Mouse (Mus musculus) right cerebral cortex, postnatal 36 days (tissue): ENCODE data around the gene Mapk8ip1.
"Not testable (repeated sequence)": the region's sequence is repeated elsewhere in the genome, so short reads cannot be mapped to it uniquely, and the experiment has no call there.

Source experiments
- DNase-seq, 2 experiments: peaks; one replicate each; pipeline ENCODE4 v3.0.0; 2022; ENCODE audit warnings: low spot score in 2 of 2, mixed read lengths in 1 of 2

Mapk8ip1 gene

DNA sequence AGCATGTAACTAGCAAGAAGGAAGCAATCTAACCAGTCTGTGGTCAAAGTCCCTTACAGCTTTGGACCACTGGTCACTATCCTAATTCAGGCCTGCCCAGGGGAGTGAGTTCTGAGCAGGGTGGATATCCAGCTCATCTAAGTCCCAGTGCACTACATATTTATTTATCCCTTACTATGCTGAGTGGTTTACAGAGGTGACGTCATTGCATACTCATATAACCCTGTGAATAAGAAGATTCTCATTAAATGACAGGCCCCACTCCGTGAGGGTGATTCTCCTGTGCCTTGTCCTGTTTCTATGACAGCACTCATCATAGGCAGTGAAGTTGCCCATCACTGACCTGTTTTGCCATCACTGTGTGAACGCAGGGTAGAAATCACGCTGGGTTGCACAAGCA is 24.3 kb upstream of the Mapk8ip1 start:
- no peak for DNase-seq

DNA sequence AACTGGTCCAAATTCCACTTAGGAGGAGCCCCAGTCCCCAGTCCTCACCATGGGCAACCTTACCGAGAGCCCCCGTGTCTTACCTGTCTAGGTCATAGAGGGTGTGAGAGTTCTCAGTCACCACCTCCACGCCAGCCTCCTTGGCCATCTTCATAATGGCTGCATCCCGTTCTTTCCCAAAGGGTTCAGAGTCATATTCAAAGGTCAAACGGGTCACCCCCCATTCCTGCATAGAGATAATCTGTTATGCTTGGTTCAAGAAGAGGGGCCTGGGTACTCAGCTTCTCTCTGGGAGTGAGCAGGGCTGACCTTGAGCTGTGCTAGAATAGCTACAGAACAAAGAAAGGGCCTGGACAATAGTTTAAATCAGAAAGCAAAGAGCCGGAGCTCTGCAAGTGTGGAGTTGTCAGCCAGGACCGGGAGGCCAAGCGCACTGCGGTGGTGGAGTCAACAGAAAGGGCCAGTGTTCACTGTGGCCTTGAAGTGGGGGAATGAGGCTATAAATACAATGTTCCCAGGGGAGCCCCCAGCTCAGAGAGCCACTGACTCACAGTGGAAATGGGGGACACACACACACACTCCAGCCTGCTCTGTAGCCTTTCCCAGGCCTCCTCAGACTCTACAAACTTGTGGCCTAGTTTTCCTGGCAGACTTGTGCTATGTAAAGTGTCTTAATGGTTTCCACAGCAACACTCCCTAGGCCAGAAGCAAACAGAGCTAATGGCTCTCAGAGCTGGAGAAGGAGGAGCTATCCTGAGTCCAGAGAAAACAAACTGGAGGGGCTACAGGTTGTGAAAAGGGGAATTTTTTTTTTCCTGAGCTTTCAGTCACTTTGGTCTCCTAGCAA is 23.6 kb upstream of the Mapk8ip1 start:
- DNase-seq, result no peak

DNA sequence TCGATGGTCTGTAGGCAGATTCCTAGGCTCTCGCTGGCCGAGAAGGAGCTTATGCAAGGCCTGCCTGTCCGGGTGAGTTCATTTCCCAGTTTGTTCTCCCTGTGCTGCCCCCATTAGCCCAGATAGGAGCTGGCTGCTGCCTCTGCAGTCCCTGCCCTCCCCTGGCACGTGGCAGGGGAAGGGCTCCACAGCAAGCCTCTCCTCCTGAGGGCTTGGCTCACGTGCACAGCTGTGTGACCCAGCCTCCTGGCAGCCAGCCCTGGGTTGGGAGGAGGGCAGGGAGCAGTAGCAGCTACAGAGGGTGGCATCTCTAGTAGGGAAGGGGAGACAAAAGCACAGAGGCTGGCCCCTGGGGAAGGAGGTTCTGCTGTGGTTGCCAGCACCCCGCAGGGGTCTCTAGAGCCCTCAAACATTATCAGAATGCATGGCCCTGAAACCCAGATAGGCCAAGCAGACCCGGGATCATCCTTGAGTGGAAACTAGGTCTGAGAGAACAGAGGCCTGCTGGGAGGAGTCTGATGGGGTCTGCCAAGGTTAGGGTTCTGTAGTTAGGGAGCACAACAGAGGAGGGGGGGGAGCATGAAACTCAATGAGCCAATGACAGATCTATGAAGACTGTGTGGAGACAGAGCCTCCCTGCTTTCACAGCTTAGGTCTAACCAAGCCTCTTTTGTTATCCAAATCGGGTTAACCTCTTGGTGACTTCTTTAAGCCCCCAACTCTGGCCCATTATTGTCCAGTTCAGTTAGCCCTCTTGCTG is 22.8 kb upstream of the Mapk8ip1 start:
- DNase-seq, result peak; percentile 79 to 84

DNA sequence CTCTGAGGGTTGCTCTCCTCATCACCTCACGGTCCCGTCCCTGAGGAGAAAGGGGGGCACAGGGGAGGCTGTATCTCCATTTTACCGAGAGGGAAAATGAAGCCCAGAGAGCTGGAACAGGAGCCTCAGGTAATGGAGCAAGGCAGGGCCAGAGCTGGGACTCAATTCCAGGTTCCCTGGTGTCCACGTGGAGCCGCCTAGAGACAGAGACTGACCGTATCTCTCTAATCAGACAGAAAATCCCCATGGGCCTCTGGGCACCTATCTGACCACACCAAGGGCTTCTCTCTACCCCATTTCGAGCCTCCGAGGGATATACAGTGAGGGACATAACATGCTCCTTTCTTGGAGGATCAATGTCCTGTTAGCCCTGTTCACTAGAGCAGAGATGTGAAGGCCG is 22.1 kb upstream of the Mapk8ip1 start:
- no peak for DNase-seq

DNA sequence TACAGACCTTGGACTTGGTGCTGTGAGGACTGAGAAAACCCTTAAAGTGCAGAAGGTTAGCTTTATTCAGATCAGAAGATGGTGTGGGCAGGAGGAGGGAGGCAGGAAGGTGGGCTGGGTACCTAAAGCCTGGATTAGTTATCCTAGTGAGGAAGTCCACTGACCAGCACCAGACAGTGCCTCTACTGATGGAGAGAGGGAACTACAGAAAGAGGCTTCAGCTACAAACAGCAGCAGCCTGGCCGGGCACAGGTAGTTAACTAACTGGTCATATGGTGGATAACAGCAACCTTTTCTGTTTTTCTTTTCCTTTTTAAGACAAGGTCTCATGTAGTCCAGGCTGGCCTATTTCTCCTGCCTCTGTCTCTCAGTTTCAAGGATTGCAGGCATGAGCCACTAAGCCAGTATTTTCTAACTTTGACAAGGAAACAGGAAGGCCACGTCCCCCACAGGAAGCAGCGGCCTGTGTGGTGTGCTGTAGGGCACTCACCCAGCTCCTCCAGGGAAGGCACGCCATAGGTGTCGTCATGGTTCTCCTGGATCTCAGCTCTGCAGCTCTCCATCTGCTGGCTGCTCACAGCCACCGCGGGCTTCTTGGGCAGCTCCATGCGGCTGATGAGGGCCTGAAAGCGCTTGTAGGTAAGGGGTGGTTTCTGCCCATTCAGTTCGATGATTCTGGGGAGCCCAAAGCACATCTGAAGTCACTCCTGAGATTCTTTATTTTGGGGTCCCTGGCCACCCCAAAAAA is 21.5 kb upstream of the Mapk8ip1 start:
- no peak for DNase-seq

DNA sequence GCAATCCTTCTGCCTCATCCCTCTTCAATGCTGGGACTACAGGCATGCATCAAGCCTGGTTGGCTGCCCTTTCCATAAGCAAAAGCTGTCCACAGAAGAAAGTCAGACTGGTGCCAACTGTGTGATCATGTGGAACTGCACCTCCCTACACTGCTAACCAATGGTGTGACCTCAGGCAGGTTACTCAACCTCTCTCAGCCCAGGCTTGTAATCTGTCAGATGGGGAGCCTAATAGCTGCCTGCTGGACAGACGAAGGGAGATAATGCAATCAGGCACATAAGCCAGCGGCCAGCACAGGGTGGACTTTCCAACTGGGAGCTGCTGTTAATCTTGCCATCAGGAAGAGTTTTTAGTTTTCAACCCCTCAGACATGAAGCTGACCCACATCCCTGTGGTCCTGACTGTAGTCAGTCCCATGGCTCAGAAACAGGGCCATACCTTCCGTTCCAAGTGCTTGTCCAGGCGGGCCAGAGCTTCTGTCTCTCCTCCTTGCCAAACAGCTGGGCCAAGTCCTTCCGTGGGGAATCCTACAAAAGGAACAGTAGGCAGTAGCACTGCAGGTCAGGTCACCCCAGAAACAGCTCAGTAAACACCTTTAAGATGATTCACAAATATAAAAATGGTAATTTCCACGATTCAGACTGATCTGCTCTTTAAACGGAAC is 20.8 kb upstream of the Mapk8ip1 start:
- no peak for DNase-seq

DNA sequence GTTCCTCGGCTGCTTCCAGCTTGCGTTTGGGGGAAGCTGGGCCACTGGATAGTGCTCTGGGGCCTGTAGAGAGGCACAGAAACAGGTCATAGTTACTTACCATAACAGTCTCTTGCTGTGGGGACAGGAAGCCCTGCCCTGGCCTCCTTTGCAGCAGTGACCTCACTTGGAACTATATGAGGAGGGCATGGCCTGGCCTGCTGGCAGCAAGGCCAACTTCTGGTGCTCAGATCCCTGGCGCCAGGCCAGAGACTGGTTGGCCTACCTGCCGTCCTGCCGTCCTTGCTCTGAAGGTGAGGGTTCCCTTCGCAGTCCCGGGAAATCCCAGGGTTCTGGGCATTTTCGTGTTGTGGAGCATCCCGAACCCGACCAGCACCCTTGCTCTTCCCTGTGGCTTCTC is 10.6 kb upstream of the Mapk8ip1 start:
- no peak for DNase-seq

DNA sequence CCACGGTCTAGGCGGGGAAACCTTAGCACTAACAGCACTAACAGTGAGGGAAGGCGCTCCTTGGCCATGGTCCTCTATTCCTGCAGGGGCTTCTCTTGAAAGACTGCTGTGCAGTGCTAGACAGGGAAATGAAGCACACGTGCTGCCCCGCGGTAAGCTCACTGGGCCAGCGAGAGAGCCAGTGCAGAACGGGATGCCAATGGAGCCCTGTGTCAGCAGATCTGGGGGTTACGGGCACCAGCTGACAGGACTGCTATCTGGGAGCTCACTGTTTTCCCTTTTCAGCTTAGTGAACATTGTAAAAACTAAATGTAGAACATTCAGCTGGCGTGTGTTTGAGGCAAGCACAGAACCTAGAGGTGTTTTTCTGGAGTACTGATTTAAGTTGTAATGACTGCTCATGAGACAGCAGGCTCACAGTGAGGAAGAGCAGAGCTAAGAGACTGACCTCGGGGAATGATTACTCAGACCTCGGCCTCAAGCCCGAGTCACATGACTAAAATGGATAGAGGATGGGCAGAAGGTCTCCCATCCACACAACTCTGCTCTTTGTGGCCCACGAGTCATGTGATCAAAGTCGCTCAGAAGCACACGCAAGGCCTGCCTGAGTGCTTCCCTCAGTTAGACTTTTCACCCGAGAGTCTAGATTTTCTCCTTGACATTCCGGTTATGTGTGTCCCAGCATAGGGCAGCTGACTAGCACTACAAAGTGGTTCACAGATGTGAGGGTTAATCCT is 7.4 kb upstream of the Mapk8ip1 start:
- no peak for DNase-seq

DNA sequence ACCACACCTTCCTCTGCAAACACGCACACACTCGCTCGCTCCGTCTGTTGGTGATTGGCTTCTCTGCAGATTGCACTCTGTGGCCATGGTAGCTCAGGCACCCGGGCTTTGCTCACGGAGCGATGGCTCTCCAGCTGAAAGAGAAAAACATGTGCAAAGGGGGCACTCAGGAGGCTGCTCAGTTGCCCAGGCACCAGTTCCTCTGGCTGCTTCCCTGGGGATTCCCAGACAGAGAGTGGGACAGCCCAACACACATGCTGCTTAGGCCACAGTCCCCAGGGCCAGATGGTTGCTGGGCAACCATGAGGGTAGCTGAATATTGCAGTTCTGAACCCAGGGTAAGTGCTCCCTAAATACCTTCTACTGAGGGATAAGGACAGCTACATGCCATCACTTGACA is 4.6 kb upstream of the Mapk8ip1 start:
- no peak for DNase-seq

DNA sequence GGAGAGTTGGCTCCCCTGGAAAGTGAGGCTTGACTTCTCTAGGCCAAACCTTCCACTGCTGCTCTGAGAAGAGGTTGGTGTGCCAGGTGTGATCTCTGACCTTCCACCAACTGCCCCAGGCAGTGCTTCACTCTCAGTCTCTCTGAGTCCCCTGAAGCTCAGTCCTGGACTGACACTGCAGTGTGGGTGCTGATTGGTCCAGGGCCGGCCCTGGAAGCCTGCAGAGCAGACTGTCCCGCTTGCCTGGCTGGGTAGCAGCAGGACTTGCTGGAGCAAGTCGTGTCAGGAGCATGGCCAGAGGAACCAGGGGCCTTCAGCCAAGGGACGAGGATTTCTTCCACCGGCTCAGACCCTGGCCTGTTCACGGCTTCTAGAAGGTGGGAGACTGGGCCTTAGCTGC is 3.7 kb upstream of the Mapk8ip1 start:
- no peak for DNase-seq

DNA sequence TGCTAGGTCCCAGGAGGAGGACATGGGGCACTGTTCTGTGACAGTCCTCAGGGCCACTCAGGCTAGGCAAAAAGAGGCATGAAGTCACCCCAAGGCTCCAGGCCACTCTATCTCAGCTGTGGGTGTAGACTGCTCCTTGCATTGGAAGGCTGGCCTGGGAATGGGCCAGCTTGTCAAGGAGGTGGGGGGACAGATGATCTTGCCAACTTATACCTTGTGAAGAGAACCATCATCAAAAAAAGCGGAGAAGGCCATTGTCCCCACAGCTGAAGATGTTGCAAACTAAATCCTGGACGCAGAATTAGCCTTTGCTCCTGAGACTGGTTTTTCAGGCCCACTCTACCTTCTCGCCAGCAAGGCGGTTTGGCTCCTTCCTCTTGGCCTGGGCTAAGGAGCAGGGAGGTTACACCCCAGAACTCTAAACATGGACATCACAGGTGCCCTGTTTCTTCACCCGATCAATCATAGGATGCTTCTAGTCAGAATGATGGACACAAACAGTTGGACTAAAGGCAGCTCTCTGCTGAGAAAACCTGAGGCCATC is 2.8 kb upstream of the Mapk8ip1 start:
- DNase-seq, result no peak

DNA sequence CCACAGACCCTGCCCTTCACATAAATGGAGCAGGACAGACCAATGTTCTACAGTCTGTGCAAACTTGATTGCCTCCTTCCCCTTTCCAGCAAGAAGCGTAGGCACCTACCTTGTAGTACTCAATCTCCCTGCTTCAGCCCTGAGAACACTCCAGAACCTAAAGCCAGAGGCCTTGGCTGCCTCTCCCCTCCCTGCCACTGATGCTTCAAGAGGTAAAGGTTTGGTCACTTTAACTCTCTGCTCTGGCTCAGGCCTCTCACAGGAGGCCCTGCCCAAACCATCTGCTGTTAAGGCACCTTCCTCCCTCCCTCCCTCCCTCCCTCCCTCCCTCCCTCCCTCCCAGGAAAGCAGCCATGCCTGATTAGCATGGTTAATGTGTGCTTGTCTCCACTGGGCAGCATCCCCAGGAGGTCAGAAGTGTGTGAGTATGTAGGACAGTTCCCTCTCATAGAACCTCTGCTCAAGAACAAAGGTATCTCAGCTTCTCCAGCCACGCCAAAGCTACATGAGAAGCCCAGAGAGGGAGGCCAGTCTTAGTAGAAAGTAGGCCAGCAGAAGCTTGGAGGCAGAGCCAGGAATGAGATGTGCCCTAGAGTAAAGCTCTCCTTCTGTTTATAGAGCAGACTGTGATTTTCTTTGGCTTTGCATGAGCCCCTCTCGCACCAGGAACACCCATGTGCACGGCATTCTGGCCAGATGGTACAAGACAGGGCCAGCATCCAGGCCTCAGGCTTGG is 1.7 kb upstream of the Mapk8ip1 start:
- DNase-seq, result peak in 1 of 2 experiments; percentile 54

DNA sequence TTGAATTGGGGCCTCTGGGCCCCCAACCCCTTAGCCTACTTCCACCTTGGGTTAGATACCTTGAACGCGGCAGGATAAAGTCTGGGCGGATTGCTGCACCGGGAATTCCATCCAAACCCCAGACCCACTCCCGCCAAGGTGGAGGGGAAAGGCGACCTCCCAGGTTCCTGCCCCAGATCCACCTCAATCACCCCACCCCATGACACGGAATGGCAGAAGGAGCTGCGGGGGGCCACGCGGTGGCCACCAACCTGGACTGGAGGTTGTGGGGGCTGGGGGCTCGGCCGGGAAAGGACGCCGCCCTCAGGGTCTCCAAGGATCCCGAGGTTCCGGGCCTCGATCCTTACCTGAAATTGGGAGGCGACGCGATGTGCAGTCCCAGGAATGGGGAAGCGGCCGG is 381 bp downstream of the Mapk8ip1 start:
- DNase-seq, result no peak

DNA sequence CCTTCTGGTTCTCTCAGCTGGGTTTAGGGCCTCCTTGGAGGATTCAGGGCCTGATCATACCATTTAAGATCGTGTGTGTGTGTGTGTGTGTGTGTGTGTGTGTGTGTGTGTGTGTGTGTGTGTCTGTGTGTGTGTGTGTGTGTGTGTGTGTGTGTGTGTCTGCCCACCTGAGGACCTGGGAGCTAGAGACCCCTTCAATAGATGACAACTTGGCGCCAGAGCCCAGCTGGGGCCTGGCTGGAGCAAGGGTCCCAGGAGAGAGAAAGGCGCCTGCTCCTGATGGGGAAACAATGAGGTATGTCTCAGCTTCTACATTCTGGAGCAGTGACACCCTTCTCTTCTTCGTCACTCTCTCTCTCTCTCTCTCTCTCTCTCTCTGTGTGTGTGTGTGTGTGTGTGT is 1.2 kb downstream of the Mapk8ip1 start:
- DNase-seq, result not testable (repeated sequence)

DNA sequence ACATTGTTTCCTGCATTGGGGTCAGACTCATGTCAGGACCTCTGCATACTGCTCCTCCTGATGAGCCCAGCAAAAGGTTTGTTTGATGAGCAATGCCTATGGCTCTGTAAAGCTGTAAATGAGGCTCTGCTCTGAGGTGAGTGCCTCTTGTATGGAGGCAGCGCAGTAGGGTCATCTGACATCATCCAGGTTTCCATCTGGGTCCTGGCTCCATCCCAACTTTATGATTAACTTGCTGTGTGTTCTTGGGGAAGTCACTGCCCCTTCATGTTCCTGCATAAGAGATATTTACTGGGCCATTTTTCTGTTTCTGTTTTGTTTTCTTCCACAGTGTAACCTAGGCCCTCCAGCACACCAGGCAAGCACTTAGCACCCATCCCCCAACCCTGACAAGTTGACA is 3.6 kb downstream of the Mapk8ip1 start:
- DNase-seq, result no peak

DNA sequence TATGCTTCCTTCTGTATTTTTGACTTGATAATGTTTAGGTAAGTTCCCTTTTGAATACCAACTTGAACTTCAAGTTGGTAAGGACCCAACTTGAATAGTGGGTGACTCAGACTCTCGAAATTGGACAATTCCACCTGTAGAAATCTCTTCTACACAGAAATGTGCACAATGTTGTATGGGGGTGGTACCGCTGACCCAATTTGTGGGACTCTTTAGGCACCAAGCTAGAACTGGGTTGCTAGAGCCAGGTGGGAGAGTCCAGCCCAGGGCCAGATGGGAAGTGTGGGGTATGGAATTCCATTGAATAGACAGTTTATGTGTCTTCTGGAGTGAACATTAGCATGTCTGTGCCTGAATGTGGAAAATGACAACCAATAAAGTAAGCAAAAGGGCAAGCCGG is 5.5 kb downstream of the Mapk8ip1 start:
- no peak for DNase-seq

DNA sequence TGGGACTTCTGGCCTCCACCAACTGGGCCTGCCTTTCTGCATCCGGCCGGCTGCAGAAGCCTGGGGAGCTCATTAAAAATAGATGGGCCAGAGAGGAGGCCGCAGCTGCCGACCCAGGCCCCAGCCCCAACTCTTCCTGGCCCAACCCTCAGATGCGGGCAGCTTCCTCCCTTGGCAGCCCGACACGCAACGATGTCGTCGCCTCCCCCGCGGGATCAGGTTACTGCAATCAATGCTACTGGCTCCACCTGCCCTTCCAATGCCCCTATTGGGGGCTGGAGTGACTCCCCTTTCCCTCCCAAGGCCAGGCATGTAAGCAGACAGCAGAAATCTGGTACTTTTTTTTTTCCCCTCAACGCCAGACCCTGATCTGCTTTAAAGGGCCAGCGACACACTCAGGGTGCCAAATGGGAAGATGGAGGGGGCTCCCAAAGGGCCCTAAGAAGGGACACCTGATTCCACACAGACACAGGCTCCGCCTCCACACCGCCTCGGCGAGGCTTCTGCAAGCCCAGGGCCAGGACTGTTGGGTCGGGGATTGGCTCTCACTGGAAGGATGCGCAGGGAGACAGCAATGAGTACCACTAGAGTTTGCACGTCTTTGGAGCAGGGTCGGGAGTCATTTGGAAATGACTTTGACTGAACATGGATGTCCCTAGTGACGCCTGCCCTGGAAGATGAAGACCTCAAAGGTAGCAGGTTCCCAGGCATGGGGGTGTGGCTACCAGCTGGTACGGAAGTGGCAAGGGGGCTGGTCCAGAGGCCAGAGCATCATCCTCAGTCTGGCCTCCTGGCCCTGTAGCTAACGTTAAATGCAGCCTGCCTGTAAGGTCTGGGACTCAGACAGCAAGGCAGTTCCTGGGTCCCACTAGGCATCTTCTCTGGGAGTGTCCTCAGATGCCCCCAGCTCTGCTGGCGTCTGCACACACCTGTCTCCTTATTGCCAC is 8.5 kb downstream of the Mapk8ip1 start:
- DNase-seq, result no peak

DNA sequence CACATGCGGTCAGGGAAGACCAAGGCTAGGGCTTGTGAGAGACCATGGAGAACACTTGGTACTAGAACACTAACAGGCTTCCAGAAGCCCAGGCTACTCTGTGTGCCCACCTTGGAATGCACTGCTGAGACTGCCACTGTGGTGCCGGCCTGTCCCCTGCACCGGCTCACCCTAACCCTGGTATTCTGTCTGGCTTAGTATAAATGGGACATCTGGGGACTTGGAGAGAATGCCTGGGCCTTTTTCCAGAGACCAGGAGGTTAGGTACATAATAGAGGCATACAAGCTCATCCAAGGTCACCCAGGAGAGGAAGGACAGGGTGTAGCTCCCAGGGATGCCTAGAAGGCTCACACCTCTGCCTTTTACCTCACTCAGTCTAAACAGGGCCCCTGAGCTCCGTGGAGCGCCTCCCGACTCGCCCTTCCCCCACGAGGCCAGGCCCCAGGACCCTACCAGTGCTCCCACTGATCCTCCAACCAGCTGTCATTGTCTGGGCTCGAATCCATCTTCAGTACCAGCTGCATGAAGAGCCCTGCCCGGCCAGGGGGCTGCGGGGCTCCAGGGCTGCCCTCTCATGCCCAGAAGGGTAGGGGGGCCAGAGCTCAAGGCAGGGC is 9.3 kb downstream of the Mapk8ip1 start:
- no peak for DNase-seq

DNA sequence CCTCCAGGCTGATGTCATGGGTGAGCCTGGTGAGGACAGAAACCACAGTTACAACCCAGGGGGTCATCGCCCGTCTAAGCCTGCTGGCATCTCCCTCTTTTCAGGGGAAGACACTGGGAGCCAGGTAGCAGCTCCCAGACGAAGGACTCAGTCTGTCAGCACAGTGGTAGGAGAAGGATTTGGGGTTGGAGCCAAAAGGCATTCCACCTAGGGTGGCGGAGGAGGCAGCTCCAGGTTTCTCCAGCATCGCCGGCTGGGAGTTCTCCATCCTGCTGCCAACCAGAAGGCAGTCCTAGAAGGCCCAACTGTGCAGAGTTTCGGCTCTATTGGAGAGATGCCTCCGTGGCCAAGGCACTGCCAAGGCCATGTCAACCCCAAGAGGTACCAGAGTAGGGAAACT is 9.9 kb downstream of the Mapk8ip1 start:
- DNase-seq, result no peak
